Mouse (Mus musculus): ENCODE results near the gene Zfp213.
"Not testable (repeated sequence)": the region's sequence is repeated elsewhere in the genome, so short reads cannot be mapped to it uniquely, and the experiment has no call there.

DNA sequence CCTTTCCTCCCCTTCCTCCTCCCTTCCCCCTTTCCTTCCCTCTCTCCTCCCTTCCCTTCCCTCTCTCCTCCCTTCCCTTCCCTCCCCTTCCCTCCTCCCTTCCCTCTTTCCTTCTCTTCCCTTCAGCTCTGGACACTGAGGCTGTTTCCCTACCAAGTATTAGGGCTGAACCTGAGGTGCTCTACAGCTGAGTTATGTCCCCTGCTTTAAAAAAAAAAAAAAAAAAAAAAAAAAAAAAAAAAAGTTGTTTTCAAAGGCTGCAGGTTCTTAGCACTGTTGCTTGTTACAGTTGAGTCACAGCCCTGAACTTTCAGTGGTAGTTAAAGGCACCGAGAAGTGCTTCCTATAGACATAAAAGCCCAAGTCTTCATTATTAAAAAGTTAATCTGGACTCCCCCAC lies 32.6 kb downstream of the Zfp213 start:
- TF ChIP-seq POLR2A (IDR thresholded peaks at IDR 0.05; ENCODE audit: control insufficient read depth in 1 of 2, insufficient read depth in 1 of 2, low read depth in 1 of 2, low read length in 2 of 2, poor library complexity in 1 of 2); ZKSCAN1 (IDR thresholded peaks at IDR 0.05; ENCODE audit: low read depth, low read length); TCF12 (IDR thresholded peaks at IDR 0.05; ENCODE audit: low read depth, low read length); POLR2AphosphoS2 (IDR thresholded peaks at IDR 0.05; ENCODE audit: low read length): not testable (repeated sequence)

All from MEL (cell line).